Mouse (Mus musculus) embryonic fibroblast, embryonic 13.5 days (primary cell): ENCODE measurements at regions not wholly inside any gene's neighbourhood (a gene's known extent, or its start where the extent isn't known, plus 50 kb on each side); places are given as distances from the start of the nearest gene placed in this dataset.

ENCODE experiments used
- CTCF ChIP-seq: IDR thresholded peaks from 2 replicates; pipeline ENCODE4 v1.5.1; 2011; ENCODE audit warnings: mild to moderate bottlenecking, control low read depth, low read length, moderate library complexity, borderline replicate concordance; ENCODE audit not compliant: insufficient read depth
- POLR2A ChIP-seq: IDR thresholded peaks from 2 replicates; pipeline ENCODE4 v1.6.1; 2011; ENCODE audit warnings: low read depth, mild to moderate bottlenecking, control low read depth, low read length, moderate library complexity

GRCm38 (mm10) chr6:117067541-117068305, 100.6 kb upstream of the Cxcl12 start:
- TF ChIP-seq POLR2A (no peak), CTCF (no peak)
